Mouse (Mus musculus): ENCODE measurements at regions not wholly inside any gene's neighbourhood (a gene's known extent, or its start where the extent isn't known, plus 50 kb on each side); places are given as distances from the start of the nearest gene placed in this dataset.

GRCm38 (mm10) chr2:147876708-147877542 lies 169.8 kb downstream of the Foxa2 start:
- TF ChIP-seq POLR2A (IDR thresholded peaks at IDR 0.05; ENCODE audit: extremely low read depth, insufficient read depth, low read length) (no peak), CTCF (IDR thresholded peaks at IDR 0.05; ENCODE audit: low read depth, low read length) (no peak)

Data from liver, adult 2 months (tissue).